Mouse (Mus musculus) kidney, postnatal 25 days (tissue): ENCODE measurements at regions not wholly inside any gene's neighbourhood (a gene's known extent, or its start where the extent isn't known, plus 50 kb on each side); places are given as distances from the start of the nearest gene placed in this dataset.
"Not testable (repeated sequence)": the region's sequence is repeated elsewhere in the genome, so short reads cannot be mapped to it uniquely, and the experiment has no call there.

Source experiments
- DNase-seq, 2 experiments: peaks; one replicate each; pipeline ENCODE4 v3.0.0; 2021; ENCODE audit warnings: mixed read lengths in 2 of 2

- no peak for DNase-seq
Observed at GRCm38 (mm10) chr3:118194754-118195153, 326.0 kb upstream of the Snx7 start.

GRCm38 (mm10) chr3:118189382-118189781, 320.6 kb upstream of the Snx7 start:
- no peak for DNase-seq

GRCm38 (mm10) chr3:118177446-118177845, 308.7 kb upstream of the Snx7 start:
- DNase-seq = no peak

GRCm38 (mm10) chr3:118162916-118163315, 294.2 kb upstream of the Snx7 start:
- DNase-seq = no peak

GRCm38 (mm10) chr3:118144788-118145187, 276.1 kb upstream of the Snx7 start:
- DNase-seq = no peak

- no peak for DNase-seq
Observed at GRCm38 (mm10) chr3:118141731-118142130, 273.0 kb upstream of the Snx7 start.

GRCm38 (mm10) chr3:118140108-118140507, 271.4 kb upstream of the Snx7 start:
- no peak for DNase-seq

DNA sequence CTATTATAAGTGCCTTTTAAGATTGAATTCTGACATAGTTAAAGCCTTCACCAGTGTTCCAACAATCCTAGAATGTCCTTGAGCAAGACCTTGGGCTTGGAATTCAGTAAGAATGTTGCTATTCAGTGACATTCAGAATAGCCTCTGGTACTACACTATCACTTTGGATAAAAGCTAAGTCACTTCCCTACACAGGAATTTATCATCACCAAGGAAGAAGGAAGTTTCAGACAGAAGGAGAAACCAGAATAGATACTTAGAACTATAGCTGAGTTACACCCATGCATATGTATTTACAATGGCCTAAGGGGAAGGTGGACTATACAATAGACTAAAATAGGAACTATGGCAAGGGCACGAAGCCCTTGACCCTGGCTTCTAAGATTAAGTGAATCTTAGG, 259.6 kb upstream of the Snx7 start:
- DNase-seq = not testable (repeated sequence)

- DNase-seq = no peak
Observed at GRCm38 (mm10) chr3:118102635-118103034, 233.9 kb upstream of the Snx7 start.

GRCm38 (mm10) chr3:118084508-118084907, 215.8 kb upstream of the Snx7 start:
- no peak for DNase-seq

DNA sequence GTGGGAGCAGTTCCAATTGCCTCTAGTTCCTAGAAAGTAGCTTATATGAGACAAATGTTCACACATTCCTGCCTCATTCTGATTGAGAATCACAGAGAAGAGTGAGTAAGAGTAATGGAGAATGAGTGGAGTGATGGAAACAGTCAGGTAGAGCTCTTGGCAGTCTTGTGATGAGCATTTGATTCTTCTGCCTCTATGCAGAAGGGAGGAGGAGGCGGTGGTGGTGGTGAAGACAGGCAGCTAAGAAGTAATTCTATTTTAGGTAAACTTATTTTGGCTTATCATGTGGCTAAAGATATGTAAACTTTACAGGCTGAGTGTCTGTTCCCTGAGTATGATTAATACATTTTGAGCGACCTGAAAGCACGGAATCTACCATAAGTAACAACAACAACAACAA, 203.6 kb upstream of the Snx7 start:
- DNase-seq = no peak

DNA sequence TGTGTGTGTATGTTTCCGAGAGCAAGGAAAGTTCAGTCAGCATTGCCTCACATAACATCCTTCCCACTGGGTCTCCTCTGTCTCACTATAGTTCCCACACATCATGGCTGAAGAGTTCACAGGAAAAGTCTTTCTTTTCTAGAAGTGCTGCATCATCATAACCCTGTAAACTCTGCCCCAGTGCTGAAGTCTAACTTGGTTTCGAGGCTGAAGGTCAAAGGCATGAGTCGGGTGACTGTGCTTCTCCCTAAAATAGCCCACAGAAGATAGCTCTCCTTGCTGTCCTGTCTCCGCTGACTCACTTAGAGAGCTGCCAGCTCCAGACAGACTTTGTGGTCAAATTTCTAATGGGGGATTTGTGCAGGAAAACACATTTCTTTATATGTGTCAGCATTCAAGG, 201.4 kb upstream of the Snx7 start:
- peak in 1 of 2 experiments; percentile 36 for DNase-seq

DNA sequence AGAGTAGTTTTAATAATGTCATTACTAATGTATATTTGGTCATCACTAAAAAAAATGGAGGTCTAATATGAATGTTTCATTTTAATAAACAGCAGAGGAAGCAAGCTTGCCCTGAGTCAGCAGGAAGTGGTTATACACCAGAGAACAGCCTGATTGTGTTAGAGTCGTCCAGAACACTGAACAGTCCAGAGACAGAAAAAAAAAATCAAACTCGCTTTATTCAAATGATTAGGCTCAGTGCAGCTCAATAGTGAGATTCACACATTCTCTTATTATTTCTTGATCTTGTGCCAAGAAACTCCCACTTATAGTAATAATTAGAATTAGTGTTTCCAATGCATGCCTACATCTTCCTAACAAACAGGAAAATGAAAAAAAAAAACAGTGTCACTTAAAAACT, 194.9 kb upstream of the Snx7 start:
- DNase-seq = no peak

DNA sequence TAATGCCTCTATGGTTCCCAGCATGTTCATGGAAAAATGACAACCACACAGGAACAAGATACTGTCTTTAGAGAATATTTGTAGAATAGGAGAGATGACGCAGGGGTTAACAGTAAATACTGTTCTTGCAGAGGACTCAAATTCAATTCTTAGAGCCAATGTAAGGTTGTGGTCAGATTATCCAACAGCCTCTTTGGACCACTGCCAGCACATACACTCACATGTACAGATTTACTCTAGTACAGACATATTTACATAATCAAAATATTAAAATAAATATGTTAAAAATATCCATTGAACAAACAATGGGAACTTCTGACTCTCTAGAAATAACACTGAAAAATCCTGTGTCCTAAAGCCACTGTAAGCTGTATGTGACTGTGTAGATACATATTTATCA, 193.8 kb upstream of the Snx7 start:
- DNase-seq = no peak

- no peak for DNase-seq
Observed at GRCm38 (mm10) chr3:118047016-118047415, 178.3 kb upstream of the Snx7 start.

DNA sequence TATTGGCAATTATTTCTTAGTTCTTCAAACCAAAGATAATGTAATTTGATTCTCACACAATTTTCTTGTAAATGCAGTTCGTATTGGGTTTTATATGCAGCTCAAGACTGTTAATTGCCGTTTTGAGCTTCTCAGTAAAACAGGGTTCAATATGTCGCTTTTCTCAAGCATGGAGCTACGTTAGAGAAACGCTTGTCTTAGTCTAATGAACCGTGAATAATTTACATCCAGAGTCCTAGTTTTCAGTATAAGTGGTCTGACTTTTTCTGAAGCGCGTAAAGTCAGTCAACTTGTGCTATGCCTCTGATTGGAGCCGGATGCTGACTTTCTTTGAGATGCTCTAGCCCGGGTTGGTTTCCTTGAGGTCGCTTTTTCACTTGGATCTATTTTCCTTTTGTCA, 177.8 kb upstream of the Snx7 start:
- no peak for DNase-seq

GRCm38 (mm10) chr3:118036501-118036900, 167.8 kb upstream of the Snx7 start:
- no peak for DNase-seq

GRCm38 (mm10) chr3:117995401-117995800, 126.7 kb upstream of the Snx7 start:
- no peak for DNase-seq

DNA sequence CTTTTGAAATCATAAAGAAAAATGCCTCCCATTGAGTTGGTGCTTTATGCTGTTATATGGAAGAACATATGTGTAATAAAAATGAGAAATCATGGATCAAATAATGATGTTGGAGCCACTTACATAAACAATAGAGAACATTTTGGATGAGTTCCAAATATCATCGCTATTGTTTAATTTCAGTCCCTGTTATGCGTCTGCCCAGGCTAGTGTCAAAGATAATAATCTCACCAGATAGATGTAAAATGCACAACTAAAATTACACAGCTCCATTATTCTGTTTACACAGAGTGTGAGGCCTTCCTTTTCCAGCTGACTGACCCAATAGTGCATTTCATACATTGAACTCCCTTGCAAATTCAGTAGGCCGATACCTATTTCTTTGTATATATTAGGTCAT, 125.4 kb upstream of the Snx7 start:
- no peak for DNase-seq

GRCm38 (mm10) chr3:117990561-117990960, 121.8 kb upstream of the Snx7 start:
- DNase-seq = no peak

DNA sequence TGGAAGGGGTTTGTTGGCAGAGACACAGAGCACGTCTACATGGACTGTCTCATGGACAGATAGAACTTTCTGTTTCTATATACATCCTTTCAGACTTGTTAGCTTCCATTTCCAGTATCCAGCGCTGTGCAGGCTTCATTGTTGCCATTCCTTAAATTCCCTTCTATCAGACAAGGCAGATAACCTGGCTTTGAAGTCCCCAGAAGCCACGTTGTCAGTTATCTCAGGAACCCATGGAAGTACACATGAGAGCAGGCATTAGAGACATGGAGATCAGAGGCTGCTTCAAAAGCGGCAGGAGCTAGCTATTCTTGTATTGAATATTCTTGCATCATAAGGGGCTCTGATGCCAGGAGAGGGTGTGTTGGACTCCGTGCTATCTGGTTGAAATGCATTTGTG, 119.7 kb upstream of the Snx7 start:
- DNase-seq = no peak

- no peak for DNase-seq
Observed at GRCm38 (mm10) chr3:117975638-117976037, 106.9 kb upstream of the Snx7 start.

DNA sequence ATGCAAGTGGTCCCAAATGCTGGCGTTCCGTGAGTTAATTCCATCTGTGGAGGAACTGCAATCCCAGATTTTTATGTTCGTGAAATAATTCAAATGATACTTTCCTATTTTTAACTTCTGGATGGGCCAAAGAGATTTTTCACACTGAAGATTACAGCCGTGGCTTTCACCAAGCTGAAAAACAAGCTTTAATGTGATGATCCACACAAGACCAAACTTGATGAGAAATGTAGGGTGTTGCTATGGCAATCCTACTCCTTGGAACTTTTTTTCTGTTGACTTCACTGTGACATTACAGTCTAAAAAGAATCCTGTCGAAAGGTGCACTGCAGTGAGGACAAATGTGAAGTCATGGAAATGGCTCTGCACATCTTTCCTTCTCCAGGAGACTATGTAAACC, 100.1 kb upstream of the Snx7 start:
- DNase-seq = no peak

- DNase-seq = no peak
Observed at GRCm38 (mm10) chr3:117938426-117938825, 69.7 kb upstream of the Snx7 start.

DNA sequence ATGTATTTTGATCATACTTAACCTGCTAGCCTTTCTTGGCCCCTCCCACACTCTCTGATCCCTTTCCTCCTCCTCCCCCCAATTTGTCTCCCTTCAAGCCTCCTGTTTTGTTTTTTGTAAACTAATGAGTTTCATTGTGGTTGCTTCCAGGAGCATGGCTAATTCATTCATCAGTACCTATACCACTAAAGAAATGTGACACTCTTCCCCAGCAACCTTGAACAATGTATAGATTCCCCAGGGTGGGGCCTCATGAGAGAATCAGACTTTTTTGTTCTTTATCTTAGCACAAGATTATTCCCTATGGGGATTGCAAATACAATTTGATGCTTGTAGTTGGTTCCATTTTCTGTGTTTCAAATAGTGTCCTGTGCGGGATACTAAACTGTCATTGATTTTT, 58.8 kb upstream of the Snx7 start:
- no peak for DNase-seq
